Mouse (Mus musculus) retina, postnatal 7 days (tissue): ENCODE data around the gene Polr2j.
"Not testable (repeated sequence)": the region's sequence is repeated elsewhere in the genome, so short reads cannot be mapped to it uniquely, and the experiment has no call there.

Source experiments
- DNase-seq: peaks from one replicate; pipeline ENCODE4 v3.0.0-alpha.2; 2012; ENCODE audit warnings: low read depth, low spot score

Polr2j gene

DNA sequence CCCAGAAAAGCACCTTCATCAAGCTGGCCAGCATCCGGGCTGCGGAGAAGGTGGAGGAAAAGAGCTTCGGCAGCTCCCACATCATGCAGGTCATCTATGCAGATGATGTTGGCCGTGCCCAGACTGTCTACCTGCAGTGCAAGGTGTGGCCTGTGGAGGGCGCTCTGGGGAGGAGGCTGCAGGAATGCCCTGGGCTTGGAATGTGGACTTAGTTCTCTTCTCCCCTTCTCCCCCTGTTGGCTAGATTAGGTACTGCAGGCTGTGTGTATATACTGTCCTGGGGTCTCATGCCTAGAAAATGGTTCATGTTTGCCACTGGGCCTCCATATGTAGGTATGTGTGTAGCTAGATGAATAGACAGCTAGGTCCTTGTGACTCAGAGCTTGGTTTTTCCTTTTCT is 11.9 kb upstream of the Polr2j start:
- DNase-seq, result no peak

DNA sequence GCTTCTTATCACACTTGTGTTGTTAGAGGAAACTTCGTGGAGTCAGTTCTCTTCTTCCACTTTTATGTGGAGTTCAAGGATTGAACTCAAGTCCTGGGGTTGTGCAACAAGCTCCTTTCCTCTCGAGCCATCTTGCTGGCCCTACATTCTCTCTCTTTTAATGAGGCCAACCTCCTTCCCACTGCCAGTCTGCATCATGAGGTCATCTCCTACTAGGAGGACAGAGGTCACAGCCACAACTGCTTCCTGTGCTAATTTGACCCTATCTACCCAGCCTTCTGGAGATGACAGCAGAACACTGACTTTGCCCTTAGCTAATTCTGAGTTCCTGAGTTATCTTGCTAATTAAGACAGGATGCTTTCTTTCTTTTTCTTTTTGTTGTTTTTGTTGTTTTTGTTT is 7.9 kb upstream of the Polr2j start:
- DNase-seq, result no peak

DNA sequence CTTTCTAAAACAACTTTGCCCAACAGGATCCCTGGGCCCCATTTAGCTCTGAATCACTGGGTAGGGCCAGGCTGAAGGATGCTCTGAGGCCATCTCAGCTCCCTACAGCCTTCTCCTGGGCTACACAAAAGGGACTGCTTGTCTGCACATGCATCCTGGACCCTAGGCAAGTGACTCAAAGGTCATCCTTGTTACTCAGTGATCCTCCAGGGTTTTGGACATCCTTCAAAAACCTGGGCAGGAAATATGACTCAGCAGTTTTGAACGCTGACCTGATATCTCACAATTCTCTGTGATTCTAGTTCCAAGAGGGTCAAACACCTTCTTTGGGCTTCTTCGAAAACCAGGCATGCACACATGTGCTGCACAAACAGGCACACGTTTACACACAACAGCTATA is 7.4 kb upstream of the Polr2j start:
- DNase-seq, result no peak

DNA sequence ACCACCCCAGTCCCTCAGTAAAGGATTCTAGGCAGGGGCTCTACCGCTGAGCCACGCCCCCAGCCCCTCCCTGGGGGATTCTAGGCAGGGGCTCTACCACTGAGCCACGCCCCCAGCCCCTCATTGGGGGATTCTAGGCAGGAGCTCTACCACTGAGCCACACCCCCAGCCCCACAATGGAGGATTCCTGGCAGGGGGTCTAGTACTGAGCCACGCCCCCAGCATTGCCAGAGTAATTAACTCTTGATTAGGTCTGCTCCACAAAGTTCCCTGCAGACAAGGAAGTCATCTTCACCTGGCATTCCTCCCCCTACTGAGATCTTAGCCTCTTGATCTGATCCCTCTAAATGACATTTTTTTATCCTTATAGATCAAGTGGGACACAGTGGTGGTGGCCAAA is 2.9 kb upstream of the Polr2j start:
- not testable (repeated sequence) for DNase-seq

DNA sequence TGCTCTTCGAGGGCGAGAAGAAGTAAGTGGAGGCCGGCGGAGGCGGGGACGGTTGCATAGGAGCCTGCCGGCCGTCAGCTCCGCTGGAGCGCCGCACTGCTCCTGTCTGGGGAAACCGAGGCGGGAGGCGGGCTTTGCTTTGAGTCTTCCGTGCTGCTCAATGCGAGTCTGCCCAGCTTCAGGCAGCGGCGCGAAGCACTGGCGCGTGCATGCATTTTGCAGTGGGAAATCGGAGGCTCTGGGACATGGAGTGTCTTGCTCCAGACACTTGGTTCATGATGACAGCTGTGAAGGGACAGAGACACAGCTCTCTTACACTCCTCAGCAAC is 317 bp downstream of the Polr2j start:
- no peak for DNase-seq

DNA sequence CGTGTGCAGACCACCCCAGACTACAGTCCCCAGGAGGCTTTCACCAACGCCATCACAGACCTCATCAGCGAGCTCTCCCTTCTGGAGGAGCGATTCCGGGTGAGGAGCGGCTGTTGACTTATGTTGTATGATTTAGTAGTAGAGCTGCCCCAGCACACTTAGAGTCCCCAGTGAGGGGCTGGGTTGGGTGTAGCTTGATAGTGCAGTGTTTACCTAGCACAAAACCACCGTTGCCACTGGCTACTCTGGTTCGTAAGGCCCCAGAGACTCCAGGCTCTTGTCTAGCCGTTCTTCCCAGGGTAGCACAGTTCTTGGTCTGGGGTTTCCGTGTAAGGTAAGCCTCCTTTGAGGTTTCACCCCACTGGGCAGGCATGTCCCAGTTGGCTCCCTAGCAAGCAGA is 5.7 kb downstream of the Polr2j start:
- no peak for DNase-seq

DNA sequence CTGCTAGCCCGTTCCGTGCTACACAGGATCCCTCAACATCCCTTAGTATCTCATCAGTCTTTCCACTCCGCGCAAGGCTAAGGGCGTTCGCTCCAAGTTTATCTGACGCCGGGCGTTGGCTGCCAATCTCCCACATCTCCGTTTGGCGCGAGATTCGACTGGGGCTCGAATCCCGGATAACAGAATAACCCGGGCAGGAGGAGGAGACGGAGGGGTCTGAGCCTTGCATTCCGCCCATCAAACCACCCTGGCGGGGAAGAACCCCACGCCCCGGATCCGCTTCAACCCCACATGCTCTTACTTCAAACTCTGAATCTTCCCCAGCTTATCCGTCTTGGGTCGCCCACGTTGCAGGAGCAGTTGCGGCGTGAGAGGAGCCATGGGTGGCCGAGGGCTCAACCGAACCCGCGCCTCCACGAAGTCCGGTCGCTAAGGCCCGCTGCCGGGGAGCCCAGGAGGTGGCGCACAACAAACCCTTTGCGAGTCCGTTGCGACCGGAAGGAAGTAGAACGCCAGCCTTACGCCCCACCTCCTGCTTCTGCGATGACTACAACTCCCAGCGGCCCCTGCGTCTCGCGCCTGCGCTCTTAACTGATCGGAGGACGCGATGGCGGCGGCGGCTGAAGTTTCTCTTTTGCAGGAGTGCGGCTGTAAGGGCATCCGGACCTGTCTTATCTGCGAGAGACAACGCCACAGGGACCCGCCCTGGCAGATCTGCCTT is 19.3 kb downstream of the Polr2j start, which contains the start of the genes Lrwd1 and Alkbh4:
Gene Lrwd1 (minus strand): TSS at position 504 of the 721 bp plus-strand sequence.
Gene Alkbh4 (plus strand): TSS at position 576 of the 721 bp plus-strand sequence.
- peak; percentile 90 for DNase-seq

DNA sequence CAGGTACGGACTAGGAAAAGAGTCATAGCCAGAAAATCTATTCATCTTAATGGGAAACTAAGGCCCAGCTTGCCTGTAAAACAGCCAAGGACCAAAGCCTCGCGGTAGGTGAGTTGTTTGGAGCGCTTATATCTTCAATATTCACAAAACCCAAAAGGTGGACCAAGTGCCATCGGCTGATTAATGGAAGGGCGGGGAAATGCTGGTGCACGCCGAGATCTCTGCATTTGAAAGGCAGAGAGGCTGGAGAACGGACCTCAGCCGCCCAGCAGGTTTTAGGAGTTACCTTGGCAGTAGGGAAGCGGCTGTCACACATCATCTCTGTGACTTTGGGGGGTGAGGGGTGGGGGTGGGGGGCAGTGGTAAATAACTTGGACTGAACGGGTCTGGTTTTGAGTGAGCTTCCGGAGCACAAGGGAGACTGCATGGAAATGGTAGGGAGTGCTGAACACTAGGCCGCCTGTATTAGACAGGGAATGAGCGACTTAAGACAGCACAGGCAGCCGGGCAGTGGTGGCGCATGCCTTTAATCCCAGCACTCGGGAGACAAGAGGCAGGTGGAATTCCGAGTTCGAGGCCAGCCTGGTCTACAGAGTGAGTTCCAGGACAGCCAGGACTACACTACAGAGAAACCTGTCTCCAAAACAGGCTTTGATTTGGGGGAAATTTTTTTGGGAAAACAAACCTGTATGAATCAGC is 20.0 kb downstream of the Polr2j start:
- no peak for DNase-seq

DNA sequence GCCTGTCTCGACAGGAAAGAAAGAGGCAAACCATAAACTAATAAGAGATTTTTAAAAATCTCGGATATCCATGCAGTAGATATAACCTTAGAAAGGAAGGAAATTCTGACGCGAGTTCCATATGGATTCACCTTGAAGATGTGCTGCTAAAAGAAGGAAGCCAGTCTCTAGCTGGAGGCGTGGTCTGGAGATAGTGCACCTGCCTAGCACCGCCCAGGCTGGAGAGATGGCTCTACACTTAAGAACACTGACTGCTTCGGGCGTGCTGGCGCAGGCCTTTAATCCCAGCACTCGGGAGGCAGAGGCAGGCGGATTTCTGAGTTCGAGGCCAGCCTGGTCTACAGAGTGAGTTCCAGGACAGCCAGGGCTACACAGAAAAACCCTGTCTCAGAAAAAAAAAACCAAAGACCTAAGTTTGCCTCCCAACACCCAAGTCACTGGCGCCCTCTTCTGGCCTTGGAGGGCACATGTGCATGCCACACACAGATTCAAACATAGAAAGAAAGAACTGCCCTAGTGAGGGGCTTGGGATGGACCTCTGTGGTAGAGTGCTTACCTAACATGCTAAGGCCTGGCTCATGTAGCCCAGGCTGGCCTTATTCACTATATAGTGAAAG is 21.3 kb downstream of the Polr2j start:
- peak; percentile 29 for DNase-seq

DNA sequence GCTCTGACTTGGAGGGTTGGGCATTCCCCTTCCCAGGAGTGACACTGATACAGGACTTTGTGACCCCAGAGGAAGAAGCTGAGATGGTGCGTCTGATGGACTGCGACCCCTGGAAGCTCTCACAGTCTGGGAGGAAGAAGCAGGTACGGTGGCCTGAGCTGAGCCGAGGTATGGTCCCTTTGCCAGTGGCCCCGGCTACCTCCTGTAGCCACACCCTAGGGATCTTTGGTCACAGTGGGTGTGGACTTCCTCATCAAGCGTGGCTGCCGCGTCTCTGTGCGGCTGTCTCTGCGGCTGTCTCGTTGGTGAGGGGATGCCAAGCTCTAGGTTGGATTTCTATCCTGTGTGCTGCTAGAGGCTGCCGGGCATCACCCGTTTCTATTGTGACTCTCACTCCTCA is 23.0 kb downstream of the Polr2j start:
- DNase-seq, result no peak

DNA sequence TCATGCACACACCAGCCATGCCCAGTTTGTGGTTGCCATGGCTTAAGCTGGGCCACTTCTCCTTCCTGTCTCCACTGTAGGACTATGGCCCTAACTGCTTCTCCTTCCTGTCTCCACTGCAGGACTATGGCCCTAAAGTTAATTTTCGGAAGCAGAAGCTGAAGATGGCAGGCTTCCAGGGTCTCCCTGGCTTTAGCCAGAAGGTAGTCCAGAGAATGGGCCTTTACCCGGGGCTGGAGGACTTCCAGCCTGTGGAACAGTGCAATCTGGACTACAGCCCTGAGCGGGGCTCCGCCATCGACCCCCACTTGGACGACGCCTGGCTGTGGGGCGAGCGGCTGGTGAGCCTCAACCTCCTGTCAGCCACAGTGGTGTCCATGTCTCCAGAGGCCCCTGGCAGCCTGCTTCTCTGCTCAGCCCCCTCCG is 23.6 kb downstream of the Polr2j start:
- DNase-seq, result no peak

DNA sequence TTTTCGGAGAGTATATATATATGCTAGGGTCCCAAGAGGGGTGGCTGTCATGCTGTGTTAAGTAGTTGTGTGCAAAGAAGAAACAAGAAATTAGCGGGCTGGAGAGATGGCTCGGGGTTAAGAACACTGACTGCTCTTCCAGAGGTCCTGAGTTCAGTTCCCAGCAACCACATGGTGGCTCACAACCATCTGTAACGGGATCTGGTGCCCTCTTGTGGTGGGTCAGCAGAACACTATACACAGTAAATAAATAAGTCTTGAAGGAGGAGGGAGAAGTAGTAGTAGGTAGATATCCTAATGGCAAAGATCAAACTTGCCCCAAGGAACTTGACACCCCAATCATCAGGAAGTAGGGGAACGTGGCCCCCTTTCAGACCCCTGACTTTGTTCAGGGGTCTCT is 26.3 kb downstream of the Polr2j start:
- DNase-seq, result no peak

DNA sequence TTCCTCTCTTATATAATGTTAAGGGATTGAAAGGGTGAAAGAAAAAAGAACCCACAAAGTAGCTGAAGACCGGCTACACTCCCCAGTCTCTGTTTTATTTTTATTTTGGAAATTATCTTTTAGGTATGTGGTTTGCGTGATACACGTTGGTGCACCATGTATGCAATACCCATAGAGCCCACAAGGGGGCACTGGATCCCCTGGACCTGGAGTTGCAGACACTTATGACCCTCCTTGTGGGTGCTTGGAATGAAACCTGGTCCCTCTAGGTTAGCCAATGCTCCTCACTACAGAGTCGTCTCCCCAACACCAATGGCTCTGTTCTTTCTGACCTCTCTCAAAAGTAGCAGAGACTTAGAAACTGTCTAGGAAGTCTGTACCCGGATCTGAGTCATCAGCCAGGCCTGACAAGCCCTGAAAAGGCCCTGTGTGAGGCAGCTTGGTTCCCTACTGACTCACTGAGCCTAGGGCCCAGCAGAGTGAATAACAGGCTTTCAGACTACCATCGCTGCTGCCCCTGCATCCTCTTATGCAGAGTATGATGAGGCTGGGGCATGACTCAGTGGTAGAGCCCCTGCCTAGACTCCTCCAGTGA is 26.8 kb downstream of the Polr2j start:
- DNase-seq, result no peak

DNA sequence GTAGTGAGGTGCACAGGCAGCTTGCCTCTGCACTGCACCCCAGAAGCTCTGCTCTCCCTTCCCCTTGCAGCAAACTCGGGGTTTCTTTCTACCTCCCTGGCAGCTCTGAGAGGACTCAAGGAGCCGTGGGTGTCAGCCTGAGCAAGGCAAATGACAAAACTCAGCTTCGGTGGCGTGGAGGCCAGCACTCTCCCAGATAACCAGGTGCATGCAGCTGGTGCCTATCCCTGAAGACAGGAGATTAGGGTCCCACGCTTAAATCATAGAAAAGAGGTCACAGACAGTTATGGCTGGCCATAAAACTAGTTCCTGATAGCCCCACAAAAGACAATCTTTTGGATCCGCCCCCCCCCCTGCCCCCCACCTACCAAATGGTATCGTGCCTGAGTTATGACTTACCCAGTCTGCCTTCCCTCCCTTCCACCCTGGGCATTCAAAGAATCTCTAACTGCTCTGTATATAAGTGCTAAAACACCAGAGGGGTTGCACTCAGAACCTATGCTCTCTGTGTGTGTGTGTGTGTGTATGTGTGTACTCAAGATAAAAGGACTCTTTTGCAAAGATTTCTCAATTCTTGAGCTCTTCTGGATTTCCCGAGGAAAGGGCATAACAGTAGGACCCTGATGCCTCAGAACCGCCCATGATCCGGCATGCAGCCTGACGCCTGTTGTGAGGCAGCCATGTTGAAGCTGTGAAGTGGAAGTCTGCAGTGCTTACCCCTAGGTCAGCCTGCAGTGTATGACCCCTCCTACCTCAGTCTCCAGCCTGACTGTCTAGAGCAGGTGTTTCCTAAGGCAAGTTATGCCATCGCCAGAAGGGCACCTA is 28.4 kb downstream of the Polr2j start:
- no peak for DNase-seq

DNA sequence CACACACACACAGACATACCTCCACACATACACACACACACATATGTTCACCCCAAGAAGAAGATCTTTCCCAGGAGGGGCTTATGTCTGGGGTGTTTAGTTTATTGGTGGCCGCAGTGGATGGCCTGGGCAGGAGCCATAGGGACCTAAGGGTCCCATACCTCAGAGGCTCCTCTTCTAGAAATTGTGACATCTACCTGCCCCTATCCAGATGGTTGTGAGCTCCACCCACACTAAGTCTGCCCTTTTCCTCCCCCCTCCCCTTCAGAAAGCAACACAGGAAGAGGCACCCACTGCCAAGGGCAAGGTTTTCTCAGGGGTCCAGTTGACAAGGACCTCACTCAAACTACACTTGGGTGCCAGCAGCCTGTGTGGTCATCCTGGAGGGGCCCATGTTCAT is 30.5 kb downstream of the Polr2j start:
- no peak for DNase-seq

DNA sequence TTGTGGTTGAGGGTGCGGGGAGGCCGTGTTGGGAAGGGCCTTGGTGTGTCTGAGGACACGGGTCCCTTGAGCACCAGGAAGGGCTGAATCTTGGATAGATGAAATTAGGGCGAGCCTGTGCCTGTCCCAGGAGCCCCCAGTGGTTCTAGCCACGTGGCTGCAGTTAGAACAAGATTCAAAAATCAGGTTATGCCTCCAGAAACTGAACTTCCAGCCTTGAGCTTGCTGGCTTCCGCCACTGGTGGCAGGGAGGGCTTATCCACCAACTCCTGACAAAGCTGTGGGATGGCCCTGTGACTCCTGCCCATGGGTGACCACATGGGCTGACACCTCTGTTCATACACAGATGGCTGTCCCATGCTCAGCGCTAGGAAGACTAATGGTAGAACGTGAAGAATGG is 31.3 kb downstream of the Polr2j start:
- no peak for DNase-seq

DNA sequence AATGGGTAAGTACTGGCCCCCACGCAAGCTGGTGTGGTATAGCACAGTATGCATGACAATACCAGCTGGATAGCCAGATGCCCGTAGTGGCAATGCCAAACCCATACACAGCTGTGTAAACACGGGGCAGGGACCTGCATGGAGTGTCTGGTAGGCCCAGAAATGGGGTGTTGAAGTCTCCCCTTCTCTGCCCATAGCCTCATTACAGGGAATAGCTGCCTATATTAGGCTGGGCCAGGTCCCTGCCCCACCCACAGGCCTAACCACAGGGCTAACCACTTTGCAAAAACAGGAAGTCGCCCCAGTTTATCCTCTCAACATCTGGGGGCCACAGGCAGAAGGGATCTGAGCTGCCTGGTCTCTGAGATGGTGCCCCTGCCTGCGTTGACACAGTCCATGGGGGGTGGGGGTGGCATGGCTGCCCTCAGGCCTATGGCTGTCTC is 32.7 kb downstream of the Polr2j start:
- not testable (repeated sequence) for DNase-seq

DNA sequence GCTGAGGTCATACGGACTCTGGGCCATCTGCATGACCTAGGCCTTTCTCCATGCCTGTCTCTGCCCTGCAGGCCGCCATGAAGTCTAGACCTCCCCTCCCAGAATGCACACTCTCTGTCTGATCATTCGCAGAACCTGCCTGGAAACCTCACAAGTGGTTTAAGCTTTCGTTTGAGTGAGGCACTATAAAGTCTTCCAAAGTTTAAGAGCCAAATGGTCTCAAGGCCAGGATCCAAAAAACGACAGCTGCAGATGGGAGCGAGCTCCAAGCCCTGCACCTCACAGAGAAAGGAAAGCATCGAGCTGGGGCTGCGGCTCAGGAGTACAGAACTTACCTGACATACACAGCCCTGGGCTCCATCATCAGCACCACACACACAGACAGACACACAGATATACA is 35.9 kb downstream of the Polr2j start:
- no peak for DNase-seq

DNA sequence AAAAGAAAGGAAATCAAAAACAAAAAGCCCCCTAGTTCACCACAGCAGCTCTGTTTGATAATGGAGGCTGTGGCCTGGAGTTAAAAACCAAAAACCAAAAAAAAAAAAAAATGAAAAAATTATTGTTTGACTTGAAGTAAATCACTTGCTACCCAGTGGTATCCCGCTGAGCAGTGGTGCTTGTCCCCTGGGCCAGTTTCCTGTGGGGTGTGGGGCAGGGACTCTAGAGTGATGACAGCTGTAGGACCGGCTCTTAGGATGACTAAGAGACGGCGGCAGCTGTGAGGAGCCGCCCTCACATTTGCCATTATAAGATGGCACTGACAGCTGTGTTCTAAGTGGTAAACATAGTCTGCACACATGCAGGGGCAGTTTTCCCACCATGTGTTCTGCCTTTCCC is 39.0 kb downstream of the Polr2j start:
- no peak for DNase-seq

DNA sequence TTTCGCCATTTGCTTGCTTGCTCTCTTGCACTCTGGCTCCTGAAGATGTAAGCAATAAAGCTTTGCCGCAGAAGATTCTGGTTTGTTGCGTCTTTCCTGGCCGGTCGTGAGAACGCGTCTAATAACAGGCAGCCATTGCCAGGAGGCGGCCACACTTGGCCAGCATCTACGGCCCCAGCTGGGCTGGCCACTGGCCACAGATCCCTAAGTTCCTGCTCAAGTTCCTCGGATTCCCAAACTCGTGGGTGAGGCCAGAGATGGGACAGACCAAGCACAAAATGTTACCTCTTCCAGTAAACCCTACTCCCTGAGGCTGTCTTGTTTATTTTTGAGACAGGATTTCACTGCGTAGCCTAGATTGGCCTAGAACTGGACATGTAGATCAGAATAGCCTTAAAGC is 43.7 kb downstream of the Polr2j start:
- not testable (repeated sequence) for DNase-seq

DNA sequence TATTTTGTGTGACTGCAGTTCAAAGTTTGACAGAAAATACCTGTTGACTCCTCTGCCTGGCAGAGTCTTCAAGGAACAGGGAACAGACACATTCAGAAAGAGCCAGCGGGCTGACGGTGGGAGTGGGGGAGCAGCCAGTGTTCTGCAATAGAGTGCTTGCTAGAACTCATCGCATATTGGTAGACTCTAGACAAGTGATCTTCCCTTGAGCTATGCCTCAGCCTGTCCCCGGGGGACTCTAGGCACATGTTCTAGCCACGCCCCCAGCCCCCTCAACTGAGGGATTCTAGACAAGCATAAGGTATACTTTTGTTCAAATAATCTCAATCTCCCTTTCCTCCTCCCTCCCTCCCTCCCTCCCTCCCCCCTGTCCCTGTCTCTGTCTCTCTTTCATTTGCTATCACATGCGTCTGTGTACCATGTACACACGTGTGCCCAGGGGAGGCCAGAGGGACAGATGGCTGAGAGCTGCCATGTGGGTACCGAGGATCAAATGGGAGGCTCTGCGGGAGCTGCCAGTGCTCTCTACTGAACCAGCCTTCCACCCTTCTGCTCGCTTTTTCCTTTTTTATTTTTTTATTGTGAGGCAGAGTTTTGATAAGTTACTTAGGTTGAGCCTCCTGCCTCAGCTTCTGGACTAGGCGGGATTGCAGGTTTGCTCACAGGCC is 47.5 kb downstream of the Polr2j start:
- no peak for DNase-seq
